Mouse (Mus musculus) kidney, adult 2 months (tissue): ENCODE results near the gene Rnase10. TPM values are rescaled to one million over a fixed set of nuclear protein-coding genes. Genes with fewer than 3 reads are reported as not detected.

Experiments used
- DNase-seq: peaks from one replicate; pipeline ENCODE4 v3.0.0; 2021
- H3K27ac ChIP-seq: fragments of 200-500 bp; 2 replicates; pipeline ENCODE4 v1.5.1; 2012; ENCODE audit warnings: low read depth, low read length, control low read depth, inconsistent platforms; ENCODE audit not compliant: insufficient read depth
- H3K27me3 ChIP-seq: fragments of 200-500 bp; replicated peaks from 2 replicates; pipeline ENCODE4 v1.6.1; 2012; ENCODE audit warnings: mild to moderate bottlenecking, moderate library complexity, low read length, inconsistent platforms; ENCODE audit not compliant: control insufficient read depth, insufficient read depth
- H3K36me3 ChIP-seq: fragments of 200-500 bp; 2 replicates; pipeline ENCODE4 v1.6.1; 2012; ENCODE audit warnings: mild to moderate bottlenecking, moderate library complexity, low read length, inconsistent platforms; ENCODE audit not compliant: control insufficient read depth, insufficient read depth
- H3K4me1 ChIP-seq: fragments of 200-500 bp; 2 replicates; pipeline ENCODE4 v1.6.1; 2011; ENCODE audit warnings: low read length; ENCODE audit not compliant: control insufficient read depth, insufficient read depth
- H3K4me3 ChIP-seq: fragments of 200-500 bp; 2 replicates; pipeline ENCODE4 v1.5.1; 2011; ENCODE audit warnings: mild to moderate bottlenecking, low read depth, low read length, control low read depth; ENCODE audit not compliant: insufficient read depth
- CTCF ChIP-seq: fragments of 200-500 bp; conservative IDR thresholded peaks from 2 replicates; pipeline ENCODE4 v1.5.1; 2011; ENCODE audit warnings: low read depth, mild to moderate bottlenecking, control low read depth, low read length, moderate library complexity, mixed read lengths; ENCODE audit not compliant: insufficient read depth, insufficient read length
- POLR2A ChIP-seq: fragments of 200-500 bp; IDR thresholded peaks from one replicate; pipeline ENCODE4 v1.6.1; 2011; ENCODE audit warnings: low read depth, low read length, control low read depth
- WGBS: fragments of 180-500 bp; shearing (Covaris S2); methylation state at CpG from one replicate; pipeline ENCODE4 v1.1.7; 2018; 5-methylcytosine and 5-hydroxymethylcytosine counted together
- polyA plus RNA-seq: library from polyadenylated mRNA; depleted of rRNA; stranded (reverse); fragments of >200 nt; gene quantifications from 2 replicates; pipeline ENCODE4 v1.2.3, GENCODE M21; 2012

The Rnase10 gene
- polyA plus RNA-seq, 1 experiment: not detected

GRCm38 (mm10) chr14:51036214-51036613 lies 28.7 kb downstream of the Rnase10 start:
- Histone ChIP-seq H3K36me3 (no peaks in the 10 kb centered on the region), H3K4me1 (no peaks in the 10 kb centered on the region), H3K4me3 (no peak overlapping the region), H3K27me3 (no peaks in the 10 kb centered on the region), H3K27ac (no peak overlapping the region)
- TF ChIP-seq POLR2A (no peak), CTCF (no peak)
- no peak for DNase-seq
- WGBS: 87% methylated on average over 4 of the region's 4 CpGs

- H3K27me3 ChIP-seq: no peaks in the 10 kb centered on the region
- no peak within 1 kb of the TSS for H3K27ac ChIP-seq
- no peak for TF ChIP-seq CTCF
- no peak for TF ChIP-seq POLR2A
- no peak for DNase-seq
- no peaks in the 10 kb centered on the region for H3K4me1 ChIP-seq
- no peaks in the 10 kb centered on the region for H3K36me3 ChIP-seq
- 67% methylated on average over 6 of the region's 6 CpGs for WGBS
- no peak within 1 kb of the TSS for H3K4me3 ChIP-seq
These were observed 34.2 kb downstream of the Rnase10 start, which contains the start of gene Rnase9 for GRCm38 (mm10) chr14:51041769-51042168. Gene Rnase9, minus strand, starts transcription at chr14:51041869.

- Histone ChIP-seq H3K27me3 (no peaks in the 10 kb centered on the region), H3K36me3 (no peaks in the 10 kb centered on the region), H3K4me1 (no peaks in the 10 kb centered on the region), H3K27ac (no peak overlapping the region), H3K4me3 (no peak overlapping the region)
- WGBS: 18% methylated on average over 5 of the region's 5 CpGs
- no peak for DNase-seq
- no peak for TF ChIP-seq POLR2A
- no peak for TF ChIP-seq CTCF
These were observed 40.3 kb downstream of the Rnase10 start for GRCm38 (mm10) chr14:51047846-51048245.

GRCm38 (mm10) chr14:51050063-51050462 lies 42.5 kb downstream of the Rnase10 start, which contains the start of gene Rnase11:
Gene Rnase11, minus strand, starts transcription at chr14:51050163.
- 92% methylated on average over 2 of the region's 2 CpGs for WGBS
- no peak for DNase-seq
- TF ChIP-seq CTCF: no peak
- no peak for TF ChIP-seq POLR2A
- Histone ChIP-seq H3K27me3 (no peaks in the 10 kb centered on the region), H3K36me3 (no peaks in the 10 kb centered on the region), H3K27ac (no peak within 1 kb of the TSS), H3K4me3 (no peak within 1 kb of the TSS), H3K4me1 (no peaks in the 10 kb centered on the region)

GRCm38 (mm10) chr14:51051941-51052340 lies 44.4 kb downstream of the Rnase10 start:
- Histone ChIP-seq H3K4me1 (no peaks in the 10 kb centered on the region), H3K27me3 (no peaks in the 10 kb centered on the region), H3K36me3 (no peaks in the 10 kb centered on the region), H3K4me3 (no peak overlapping the region), H3K27ac (no peak overlapping the region)
- TF ChIP-seq CTCF (no peak), POLR2A (no peak)
- whole genome bisulfite sequencing: 39% methylated on average over 5 of the region's 5 CpGs
- DNase-seq: no peak

GRCm38 (mm10) chr14:51053176-51053575 lies 45.6 kb downstream of the Rnase10 start:
- Histone ChIP-seq H3K36me3 (no peaks in the 10 kb centered on the region), H3K4me1 (no peaks in the 10 kb centered on the region), H3K4me3 (no peak overlapping the region), H3K27me3 (no peaks in the 10 kb centered on the region), H3K27ac (no peak overlapping the region)
- whole genome bisulfite sequencing: 30% methylated on average over 5 of the region's 5 CpGs
- TF ChIP-seq POLR2A (no peak), CTCF (no peak)
- no peak for DNase-seq

GRCm38 (mm10) chr14:51054243-51055237 lies 47.0 kb downstream of the Rnase10 start:
- Histone ChIP-seq H3K4me3 (no peak overlapping the region), H3K36me3 (no peaks in the 10 kb centered on the region), H3K27ac (no peak overlapping the region), H3K4me1 (no peaks in the 10 kb centered on the region), H3K27me3 (no peaks in the 10 kb centered on the region)
- WGBS: 78% methylated on average over 13 of the region's 13 CpGs
- no peak for DNase-seq
- TF ChIP-seq POLR2A (no peak), CTCF (no peak)
